10 mouse cellular contexts compared by ENCODE assay signal in the genomic region with DNA sequence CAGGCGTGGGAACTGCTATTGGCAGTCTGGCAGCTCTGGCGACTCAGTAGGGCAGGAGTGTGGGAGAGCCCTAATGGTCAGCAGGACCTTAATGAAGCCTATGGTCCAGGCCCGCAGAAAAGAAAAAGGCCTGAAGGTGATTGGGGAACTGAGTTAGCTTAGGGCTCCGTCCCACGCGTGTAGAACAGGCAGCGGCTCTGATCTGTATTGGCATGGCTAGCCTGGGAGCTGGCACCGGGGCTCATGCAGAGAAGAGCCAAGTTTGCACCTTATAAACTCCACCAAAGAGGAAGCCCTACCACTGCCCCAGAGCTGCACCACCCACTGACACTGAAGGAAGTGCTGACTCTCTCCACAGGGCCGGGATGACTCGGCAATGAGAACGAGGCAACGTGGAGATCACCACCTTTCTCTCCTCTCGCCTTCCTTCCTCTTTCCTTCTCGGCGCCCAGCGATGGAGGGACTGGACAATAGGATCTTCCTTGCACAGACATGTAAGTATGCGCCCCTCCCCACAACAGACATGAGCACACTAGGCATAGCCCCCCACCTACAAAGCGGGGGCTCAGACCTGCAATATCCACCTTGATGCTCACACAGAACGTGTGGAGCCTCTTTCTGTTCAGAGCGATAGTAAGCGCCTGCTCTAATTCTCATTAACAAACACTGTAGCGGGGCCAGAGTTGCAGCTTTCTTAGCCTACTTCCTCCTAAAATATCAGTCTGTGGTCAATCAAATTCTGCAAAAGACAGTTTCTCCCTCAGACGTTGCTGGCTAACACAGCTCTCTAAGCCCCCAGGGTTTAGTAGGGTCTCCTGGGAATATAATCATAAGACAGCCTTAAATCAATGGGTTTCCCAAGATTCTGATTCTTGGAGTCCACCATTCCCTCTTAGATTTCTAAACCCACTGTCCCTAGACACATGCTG.
DNase-seq lines count a peak whose midpoint lies in the region; TF ChIP-seq lines count a peak whose summit lies in the region.
"Had no signal": no experiment of that assay in that cellular context is flagged by ENCODE, and none has a peak within 500 bp of the region (broad histone marks: within the 10 kb centered on the region; RNA-seq: fewer than 3 reads in every experiment).

No protein-coding gene starts in this region.

- H3K9ac ChIP-seq in ES-E14 (ENCODE audit: insufficient read depth, low read depth, low read length, poor library complexity, severe bottlenecking) = peak overlapping the region; percentile 51

- peak overlapping the region; percentile 1 to 28; a peak in 2 of 4 replicates for H3K4me3 ChIP-seq in ES-E14 (ENCODE audit: insufficient read depth in 1 of 2, low read depth in 1 of 2, low read length in 2 of 2, poor library complexity in 1 of 2, severe bottlenecking in 1 of 2)

- no peaks in the 10 kb centered on the region for H3K9me3 ChIP-seq in ES-E14 (ENCODE audit: control insufficient read depth, insufficient read depth, low read depth, low read length)

- peak overlapping the region; percentile 8; the same call in 1 of the 2 replicates for H3K27ac ChIP-seq in ES-E14 (ENCODE audit: insufficient read depth, low read depth, low read length, poor library complexity, severe bottlenecking)

- H3K36me3 ChIP-seq in ES-E14 (ENCODE audit: control insufficient read depth, insufficient read depth, low read length, poor library complexity, severe bottlenecking) = no peaks in the 10 kb centered on the region; the same call in 1 of the 2 replicates

- in situ Hi-C loops in ES-E14 (cut with MboI; ENCODE audit: low sequenced_read_pairs in 2 of 2, unreplicated experiment in 2 of 2) = no loop called here

- peaks cover 2 to 15% of the 10 kb centered on the region in 2 experiments; a peak in 3 of 4 replicates for H3K4me1 ChIP-seq in ES-E14 (ENCODE audit: control insufficient read depth in 2 of 2, insufficient read depth in 2 of 2, low read length in 2 of 2, poor library complexity in 1 of 2)

- DNase-seq in A20 (ENCODE audit: low read depth, low spot score) (peak; percentile 81), ES-E14 (ENCODE audit: low read depth, low spot score) (no peak), liver (peak; percentile 87)
- peak; percentile 72 for DNase-seq in naive thymus-derived CD4-positive, alpha-beta T cell, adult 2 months (ENCODE audit: low read depth)
- no peak for DNase-seq in adrenal gland, adult (ENCODE audit: inconsistent age in 2 of 2, low spot score in 1 of 2)
- no peak for DNase-seq in layer of hippocampus, postnatal 14 days (ENCODE audit: low spot score in 2 of 2)
- DNase-seq in cerebellum, adult 11 months = no peak
- no peak for DNase-seq in gastrocnemius, postnatal 4 days (ENCODE audit: low spot score in 2 of 2)
- DNase-seq: adrenal gland, adult 8-10 months; kidney, postnatal 10 days had no signal

TF ChIP-seq in ES-E14, 5 proteins besides CTCF, POLR2A, EP300 and RAD21:
- TF ChIP-seq HCFC1 (IDR thresholded peaks at IDR 0.05; ENCODE audit: borderline replicate concordance, insufficient read depth, low read length) (no peak), MAFK (IDR thresholded peaks at IDR 0.05; ENCODE audit: insufficient read depth, low read depth, low read length) (peak; percentile 71), CHD2 (IDR thresholded peaks at IDR 0.05; ENCODE audit: low read depth, low read length) (no peak)

Comparison
In these comparisons a context has a peak if more than half of its experiments do, and no peak if none do; other contexts are left out.
1. DNase-seq: peak in A20 (single experiment), liver (single experiment) and naive thymus-derived CD4-positive, alpha-beta T cell, adult 2 months (single experiment); none in ES-E14 (single experiment), adrenal gland, adult (0 of 2), layer of hippocampus, postnatal 14 days (0 of 2), cerebellum, adult 11 months (single experiment) and gastrocnemius, postnatal 4 days (0 of 2).